Mouse (Mus musculus) embryonic facial prominence, embryonic 15.5 days (tissue): ENCODE measurements around the gene Crygc. TPM values are rescaled to one million over a fixed set of nuclear protein-coding genes. Genes with fewer than 3 reads are reported as not detected.
"Not testable (repeated sequence)": the region's sequence is repeated elsewhere in the genome, so short reads cannot be mapped to it uniquely, and the experiment has no call there.

ENCODE experiments used
- ATAC-seq: fragments of 200-750 bp; cut with Nextera tagmentation; 2 replicates; pipeline ENCODE4 v1.8.0; 2017; ENCODE audit warnings: low read depth, moderate TSS enrichment; ENCODE audit not compliant: insufficient number of reproducible peaks, low FRiP score, low TSS enrichment
- H3K27ac ChIP-seq: fragments of 300-500 bp; sonication (generic); replicated peaks from 2 replicates; pipeline ENCODE4 v1.5.1; 2015; ENCODE audit warnings: mild to moderate bottlenecking, inconsistent platforms
- H3K27me3 ChIP-seq: fragments of 300-500 bp; sonication (generic); 2 replicates; pipeline ENCODE4 v1.6.1; 2015; ENCODE audit warnings: inconsistent platforms
- H3K36me3 ChIP-seq: fragments of 300-500 bp; sonication (generic); 2 replicates; pipeline ENCODE4 v1.6.1; 2015; ENCODE audit warnings: mild to moderate bottlenecking, inconsistent platforms
- H3K4me1 ChIP-seq: fragments of 300-500 bp; sonication (generic); 2 replicates; pipeline ENCODE4 v1.6.1; 2015; ENCODE audit warnings: inconsistent platforms
- H3K4me2 ChIP-seq: fragments of 300-500 bp; sonication (generic); replicated peaks from 2 replicates; pipeline ENCODE4 v1.6.1; 2015; ENCODE audit warnings: mild to moderate bottlenecking, inconsistent platforms
- H3K4me3 ChIP-seq: fragments of 300-500 bp; sonication (generic); replicated peaks from 2 replicates; pipeline ENCODE4 v1.5.1; 2015; ENCODE audit warnings: mild to moderate bottlenecking, inconsistent platforms
- H3K9ac ChIP-seq: fragments of 300-500 bp; sonication (generic); 2 replicates; pipeline ENCODE4 v1.6.1; 2015; ENCODE audit warnings: inconsistent platforms
- H3K9me3 ChIP-seq: fragments of 300-500 bp; sonication (generic); replicated peaks from 2 replicates; pipeline ENCODE4 v1.6.1; 2016; ENCODE audit warnings: inconsistent platforms
- WGBS: fragments of 180-500 bp; shearing (Covaris S2); methylation state at CpG from one replicate; pipeline ENCODE4 v1.1.7; 2015; 5-methylcytosine and 5-hydroxymethylcytosine counted together
- polyA plus RNA-seq: library from polyadenylated mRNA; unstranded; fragments of >200 nt; fragmentation: Nextera tagmentation; extraction: Ambion mirVana; gene quantifications from 2 replicates; pipeline ENCODE4 v1.2.1, GENCODE M21; 2015

Crygc gene
- polyA plus RNA-seq, 1 experiment from 2014 or later, result 1.8 TPM

GRCm38 (mm10) chr1:65050952-65051351 is 22.5 kb downstream of the Crygc start, which contains the start of gene Cryge:
TSS of gene Cryge (minus strand) at chr1:65051149.
- not testable (repeated sequence) for H3K9me3 ChIP-seq, H3K4me2 ChIP-seq, H3K4me1 ChIP-seq, ATAC-seq, H3K36me3 ChIP-seq, H3K4me3 ChIP-seq, H3K27ac ChIP-seq, H3K9ac ChIP-seq, H3K27me3 ChIP-seq
- WGBS, result 87% methylated on average over 12 of the region's 12 CpGs

DNA sequence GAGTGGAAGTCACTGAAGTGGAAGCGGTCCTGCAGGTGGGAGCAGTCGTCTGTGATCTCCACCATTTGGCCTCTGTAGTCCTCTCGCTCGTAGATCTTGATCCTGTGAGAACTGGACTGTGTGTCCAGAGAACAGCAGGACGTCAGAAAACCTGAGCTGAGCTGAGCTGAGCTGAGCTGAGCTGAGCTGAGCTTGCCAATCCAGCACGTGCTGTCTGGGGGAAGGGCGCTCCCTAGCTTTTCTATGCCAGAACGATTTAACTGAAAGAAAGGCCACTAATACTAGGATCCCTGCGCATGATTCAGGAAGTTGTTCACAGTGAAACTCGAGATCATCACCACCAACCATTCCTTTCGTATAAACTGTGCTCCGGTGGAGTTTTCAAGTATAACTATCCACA is 24.7 kb downstream of the Crygc start:
- H3K36me3 ChIP-seq, result no peaks in the 10 kb centered on the region
- H3K27me3 ChIP-seq, result no peaks in the 10 kb centered on the region
- no peaks in the 10 kb centered on the region for H3K4me1 ChIP-seq
- no peak overlapping the region for H3K27ac ChIP-seq
- ATAC-seq, result no peak
- no peak overlapping the region for H3K9ac ChIP-seq
- no peaks in the 10 kb centered on the region for H3K9me3 ChIP-seq
- 52% methylated on average over 12 of the region's 12 CpGs for WGBS
- no peak overlapping the region for H3K4me3 ChIP-seq
- H3K4me2 ChIP-seq, result no peak overlapping the region

DNA sequence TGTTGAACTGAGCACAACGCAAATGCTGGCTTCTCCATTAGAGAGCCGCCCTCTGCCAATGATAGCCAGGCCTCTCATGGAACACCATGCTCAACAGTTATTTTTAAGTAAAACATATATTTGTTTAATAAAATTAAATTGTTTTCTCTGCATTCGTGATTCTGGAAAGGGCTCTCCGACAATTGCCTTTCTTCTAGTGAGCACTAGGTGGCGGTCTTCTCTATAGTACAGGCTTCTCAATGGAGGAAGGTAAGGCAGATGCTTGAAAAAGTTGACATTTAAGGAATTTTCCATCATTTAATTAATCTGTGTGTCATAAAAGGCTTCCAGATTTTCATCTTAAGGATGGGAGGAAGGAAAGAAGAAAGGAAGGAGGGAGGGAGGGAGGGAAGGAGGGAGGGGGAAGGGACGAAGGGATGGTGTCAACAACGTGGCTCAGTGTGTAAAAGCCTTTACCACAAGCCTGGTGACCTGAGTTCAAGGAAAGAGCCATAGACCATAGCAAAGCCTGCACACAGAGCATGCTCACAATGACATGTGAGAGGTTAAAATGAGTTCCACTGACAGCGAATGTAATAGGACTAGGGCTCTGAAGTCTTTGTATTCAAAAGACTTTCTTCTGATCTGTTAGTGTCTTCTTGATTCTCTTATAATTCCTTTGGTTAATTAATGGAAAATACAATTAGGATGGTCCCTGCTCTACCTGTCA is 26.9 kb downstream of the Crygc start:
- no peak for ATAC-seq
- Histone ChIP-seq H3K27me3 (no peaks in the 10 kb centered on the region), H3K9ac (no peak overlapping the region), H3K36me3 (no peaks in the 10 kb centered on the region), H3K9me3 (no peaks in the 10 kb centered on the region), H3K27ac (no peak overlapping the region), H3K4me3 (no peak overlapping the region), H3K4me2 (no peak overlapping the region), H3K4me1 (no peaks in the 10 kb centered on the region)
- WGBS, result 31% methylated on average over 8 of the region's 8 CpGs

- Histone ChIP-seq H3K4me2 (no peak overlapping the region), H3K27ac (no peak overlapping the region), H3K27me3 (no peaks in the 10 kb centered on the region), H3K4me3 (no peak overlapping the region), H3K9me3 (no peaks in the 10 kb centered on the region), H3K9ac (no peak overlapping the region), H3K36me3 (no peaks in the 10 kb centered on the region), H3K4me1 (no peaks in the 10 kb centered on the region)
- WGBS, result 86% methylated on average over 2 of the region's 2 CpGs
- no peak for ATAC-seq
Observed at GRCm38 (mm10) chr1:65043433-65043832, 30.1 kb downstream of the Crygc start.

- 75% methylated on average over 3 of the region's 3 CpGs for WGBS
- no peaks in the 10 kb centered on the region for H3K4me1 ChIP-seq
- no peak overlapping the region for H3K27ac ChIP-seq
- no peaks in the 10 kb centered on the region for H3K9me3 ChIP-seq
- H3K36me3 ChIP-seq, result no peaks in the 10 kb centered on the region
- no peak overlapping the region for H3K4me3 ChIP-seq
- no peak overlapping the region for H3K4me2 ChIP-seq
- no peak overlapping the region for H3K9ac ChIP-seq
- ATAC-seq, result no peak
- H3K27me3 ChIP-seq, result no peaks in the 10 kb centered on the region
Observed at GRCm38 (mm10) chr1:65041837-65042236, 31.7 kb downstream of the Crygc start.

DNA sequence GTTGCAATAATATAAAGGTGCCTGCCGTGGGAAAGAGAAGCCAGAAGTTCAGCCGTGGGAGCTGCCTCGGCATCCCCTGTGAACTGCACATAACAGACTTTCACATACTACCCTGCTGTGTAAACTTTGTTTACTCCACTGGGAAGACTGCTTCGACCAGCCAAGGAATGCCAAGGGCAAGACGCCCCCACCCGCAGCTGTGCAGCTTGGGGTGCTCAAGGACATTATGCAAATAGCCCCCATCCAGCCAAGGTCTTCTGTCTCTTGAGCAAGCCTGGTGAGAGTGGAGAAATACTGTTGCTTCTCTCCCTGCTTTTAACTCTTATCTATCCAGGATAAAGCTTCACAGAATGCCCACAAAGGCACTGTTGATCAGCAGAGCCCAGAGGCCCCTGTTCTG is 32.7 kb downstream of the Crygc start:
- no peaks in the 10 kb centered on the region for H3K27me3 ChIP-seq
- H3K4me1 ChIP-seq, result no peaks in the 10 kb centered on the region
- 72% methylated on average over 6 of the region's 6 CpGs for WGBS
- H3K4me2 ChIP-seq, result no peak overlapping the region
- H3K9ac ChIP-seq, result no peak overlapping the region
- H3K4me3 ChIP-seq, result no peak overlapping the region
- ATAC-seq, result no peak
- no peak overlapping the region for H3K27ac ChIP-seq
- no peaks in the 10 kb centered on the region for H3K9me3 ChIP-seq
- no peaks in the 10 kb centered on the region for H3K36me3 ChIP-seq

DNA sequence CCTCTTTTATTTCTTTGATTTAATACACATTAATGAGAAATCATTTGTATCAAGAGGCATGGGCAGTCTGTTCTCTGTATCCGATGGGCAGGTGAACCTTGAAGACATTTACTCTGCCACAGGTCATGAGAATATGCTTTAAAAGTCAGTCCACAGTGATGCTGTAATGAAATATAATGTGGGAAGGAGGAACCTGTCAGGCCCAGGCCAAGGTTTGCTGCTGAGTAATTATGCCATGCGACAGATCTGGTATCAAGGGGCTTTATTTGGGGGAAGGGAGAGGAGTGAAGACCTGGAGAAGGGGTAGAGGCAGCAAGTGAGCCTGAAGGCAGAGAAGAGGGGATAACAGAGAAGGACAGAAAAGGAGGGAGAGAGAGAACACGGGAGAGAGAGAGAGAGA is 33.8 kb downstream of the Crygc start:
- Histone ChIP-seq H3K27ac (no peak overlapping the region), H3K4me1 (no peaks in the 10 kb centered on the region), H3K9me3 (no peaks in the 10 kb centered on the region), H3K36me3 (no peaks in the 10 kb centered on the region), H3K9ac (no peak overlapping the region), H3K27me3 (no peaks in the 10 kb centered on the region), H3K4me3 (no peak overlapping the region), H3K4me2 (no peak overlapping the region)
- ATAC-seq, result no peak
- 75% methylated on average over 3 of the region's 3 CpGs for WGBS

GRCm38 (mm10) chr1:65037542-65037941 is 35.9 kb downstream of the Crygc start:
- no peak overlapping the region for H3K4me2 ChIP-seq
- no peak overlapping the region for H3K27ac ChIP-seq
- no peaks in the 10 kb centered on the region for H3K36me3 ChIP-seq
- H3K9me3 ChIP-seq, result no peaks in the 10 kb centered on the region
- H3K9ac ChIP-seq, result no peak overlapping the region
- 72% methylated on average over 2 of the region's 2 CpGs for WGBS
- no peaks in the 10 kb centered on the region for H3K4me1 ChIP-seq
- no peaks in the 10 kb centered on the region for H3K27me3 ChIP-seq
- no peak for ATAC-seq
- H3K4me3 ChIP-seq, result no peak overlapping the region

GRCm38 (mm10) chr1:65035513-65035912 is 38.0 kb downstream of the Crygc start:
- H3K9me3 ChIP-seq, result no peaks in the 10 kb centered on the region
- H3K4me2 ChIP-seq, result no peak overlapping the region
- H3K4me3 ChIP-seq, result no peak overlapping the region
- no peak overlapping the region for H3K27ac ChIP-seq
- no peaks in the 10 kb centered on the region for H3K4me1 ChIP-seq
- H3K27me3 ChIP-seq, result no peaks in the 10 kb centered on the region
- WGBS, result 10% methylated on average over 3 of the region's 3 CpGs
- no peaks in the 10 kb centered on the region for H3K36me3 ChIP-seq
- H3K9ac ChIP-seq, result no peak overlapping the region
- no peak for ATAC-seq

- H3K36me3 ChIP-seq, result no peaks in the 10 kb centered on the region
- ATAC-seq, result no peak
- no peak within 1 kb of the TSS for H3K9ac ChIP-seq
- H3K27me3 ChIP-seq, result no peaks in the 10 kb centered on the region
- no peak within 1 kb of the TSS for H3K27ac ChIP-seq
- H3K4me2 ChIP-seq, result no peak within 1 kb of the TSS
- H3K4me1 ChIP-seq, result no peaks in the 10 kb centered on the region
- no peak within 1 kb of the TSS for H3K4me3 ChIP-seq
- H3K9me3 ChIP-seq, result no peaks in the 10 kb centered on the region
Observed at GRCm38 (mm10) chr1:65032641-65033040, 40.8 kb downstream of the Crygc start, which contains the start of gene Akr1cl. TSS of gene Akr1cl (minus strand) at chr1:65032759.

DNA sequence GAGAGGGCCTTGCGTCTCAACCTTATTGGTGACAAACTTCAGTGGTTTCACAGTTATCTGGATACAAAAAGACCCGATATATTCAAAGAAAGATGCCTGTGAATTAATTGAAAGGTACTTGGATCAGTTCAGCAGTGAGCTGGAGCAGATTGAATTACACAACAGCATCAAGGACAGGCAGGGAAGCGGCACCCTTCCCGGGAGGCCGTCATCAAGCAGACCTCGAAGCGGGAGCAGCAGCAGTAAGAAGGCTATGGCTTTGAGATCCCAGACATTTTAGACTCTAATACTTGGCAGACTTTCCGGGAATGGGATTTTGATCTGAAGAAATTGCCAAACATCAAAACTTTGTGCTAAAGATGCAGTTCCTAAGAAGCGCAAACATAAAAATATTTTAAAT is 45.3 kb downstream of the Crygc start:
- Histone ChIP-seq H3K4me2 (no peak overlapping the region), H3K4me1 (no peaks in the 10 kb centered on the region), H3K27ac (no peak overlapping the region), H3K4me3 (no peak overlapping the region), H3K36me3 (no peaks in the 10 kb centered on the region), H3K9ac (no peak overlapping the region), H3K9me3 (no peaks in the 10 kb centered on the region), H3K27me3 (no peaks in the 10 kb centered on the region)
- ATAC-seq, result no peak
- 39% methylated on average over 9 of the region's 9 CpGs for WGBS
